Mouse (Mus musculus) forelimb bud, embryonic 11.5 days (tissue): ENCODE data around the gene Aagab.

Experiments
- DNase-seq: peaks from one replicate; pipeline ENCODE4 v3.0.0-alpha.2; 2012; ENCODE audit warnings: low read depth, low spot score

The Aagab gene

DNA sequence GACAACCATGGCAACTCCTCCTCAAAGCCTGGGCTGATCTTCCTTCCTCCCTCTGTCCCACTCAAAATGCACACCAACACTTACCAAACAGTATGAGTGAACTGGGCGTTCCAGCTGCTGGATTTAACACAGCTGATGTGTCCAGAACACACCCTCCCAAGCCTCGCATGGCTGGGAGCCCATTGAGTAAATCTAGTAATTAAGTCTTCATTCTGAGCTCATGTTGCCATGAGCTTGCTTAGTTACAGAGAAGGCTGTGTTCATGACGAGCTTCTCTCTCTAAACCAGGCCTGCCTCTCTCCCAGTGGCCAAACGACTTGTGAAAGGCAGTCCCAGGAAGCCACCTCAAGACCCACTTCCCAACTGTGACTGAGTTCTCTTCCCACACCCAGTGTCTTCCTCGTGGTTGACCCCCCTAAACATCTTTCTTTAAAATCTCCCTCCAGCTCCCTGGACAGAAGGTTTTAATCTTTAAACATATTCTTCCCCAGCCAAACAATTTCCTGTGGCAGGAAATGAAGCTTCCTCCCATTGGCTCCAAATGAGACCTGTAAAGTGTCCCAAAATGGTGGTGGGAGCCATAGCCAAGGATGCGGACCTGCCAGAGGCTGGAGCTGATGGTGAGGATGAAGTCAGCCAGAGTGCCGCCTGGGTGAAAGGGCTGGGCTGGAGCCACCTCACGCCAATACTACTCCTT is 70.5 kb downstream of the Aagab start:
- DNase-seq: no peak

DNA sequence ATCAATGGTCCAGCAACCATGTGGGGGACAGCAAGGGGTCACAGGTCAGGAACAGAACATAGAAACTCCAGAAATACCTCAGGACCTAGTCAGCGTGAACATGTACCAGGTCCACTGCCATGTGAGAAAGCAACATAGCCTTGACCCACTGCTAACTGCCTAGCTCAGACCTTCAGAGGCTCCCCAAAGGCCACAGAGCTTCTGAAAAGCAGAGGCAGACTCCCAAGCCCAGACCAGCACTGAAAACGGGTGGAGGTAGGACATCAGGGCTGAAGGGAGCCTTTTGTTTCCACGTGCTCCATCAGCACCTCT is 71.0 kb downstream of the Aagab start:
- no peak for DNase-seq

DNA sequence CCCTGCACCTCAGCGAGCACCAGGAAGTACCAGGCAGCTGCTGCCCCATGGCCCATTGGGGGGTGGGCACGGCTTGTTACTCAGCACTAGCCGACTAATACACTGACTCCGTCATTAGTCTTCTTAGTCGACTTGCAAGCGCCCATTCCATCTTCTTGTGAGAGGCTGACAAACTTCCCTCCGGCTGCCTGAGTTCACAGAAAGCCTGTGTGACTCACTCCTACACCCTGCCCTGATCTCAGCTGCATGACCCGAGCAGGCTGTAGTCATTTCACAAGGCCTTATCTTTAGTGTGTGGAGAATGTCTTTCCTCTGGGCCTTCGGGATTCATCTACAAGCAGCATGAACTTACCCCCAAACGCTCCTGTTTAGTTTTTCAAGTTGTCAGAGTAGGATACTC is 72.2 kb downstream of the Aagab start:
- no peak for DNase-seq

DNA sequence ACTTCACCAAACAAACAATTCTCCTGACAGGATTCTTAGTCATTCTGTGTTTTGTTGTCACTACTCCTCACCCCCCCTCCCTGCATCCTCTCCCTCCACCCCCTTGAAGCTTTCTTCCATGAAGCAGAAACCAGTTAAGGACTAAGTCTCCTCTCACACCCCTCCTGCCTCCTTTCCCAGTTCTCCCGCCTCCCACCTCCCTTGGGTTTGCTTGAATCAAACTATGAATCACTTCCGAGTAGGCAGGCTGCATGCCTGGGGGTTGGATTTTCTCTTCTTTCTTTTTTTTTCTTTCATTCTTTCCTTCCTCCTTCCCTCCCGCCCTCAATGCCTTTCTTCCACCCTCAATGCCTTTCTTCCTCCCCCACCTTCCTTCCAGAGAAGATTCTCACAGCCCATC is 75.2 kb downstream of the Aagab start:
- no peak for DNase-seq

DNA sequence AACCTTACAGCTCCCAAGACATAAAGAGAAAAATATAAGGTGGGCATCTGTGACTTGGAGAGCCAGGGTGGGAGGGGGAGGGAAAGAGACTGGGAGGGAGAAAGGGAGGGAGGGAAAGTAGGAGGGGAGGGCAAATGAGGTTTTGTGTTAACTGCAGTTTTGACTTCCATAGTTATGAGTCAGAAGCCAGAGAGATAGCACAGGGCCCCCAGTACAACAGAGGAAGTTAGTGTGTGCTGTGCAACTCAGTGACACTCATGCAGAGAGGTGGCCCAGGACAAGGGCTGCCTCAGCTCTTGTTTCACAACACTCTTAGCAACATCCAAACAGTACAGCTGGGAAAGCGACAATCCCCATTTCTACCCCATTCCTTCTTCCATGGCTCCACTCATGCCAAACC is 75.6 kb downstream of the Aagab start:
- no peak for DNase-seq

DNA sequence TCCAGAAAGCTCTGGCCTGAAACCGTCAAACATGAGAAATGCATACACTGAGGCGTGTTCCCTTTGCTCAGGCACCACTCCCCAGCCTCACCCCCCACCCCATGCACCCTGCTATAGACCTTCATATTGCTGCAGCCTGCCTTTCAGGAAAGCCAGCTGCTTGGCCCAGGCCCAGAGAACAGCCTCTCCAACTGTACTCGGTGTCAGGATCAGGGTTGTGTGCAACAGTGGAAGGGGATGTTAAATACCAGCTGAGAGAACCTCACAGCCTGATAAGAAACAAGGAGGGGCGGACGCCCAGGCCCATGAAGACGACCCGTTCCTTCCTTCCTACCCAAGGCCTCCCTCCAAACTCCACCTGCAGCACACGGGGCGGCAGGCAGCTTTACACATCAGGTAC is 79.8 kb downstream of the Aagab start:
- no peak for DNase-seq

DNA sequence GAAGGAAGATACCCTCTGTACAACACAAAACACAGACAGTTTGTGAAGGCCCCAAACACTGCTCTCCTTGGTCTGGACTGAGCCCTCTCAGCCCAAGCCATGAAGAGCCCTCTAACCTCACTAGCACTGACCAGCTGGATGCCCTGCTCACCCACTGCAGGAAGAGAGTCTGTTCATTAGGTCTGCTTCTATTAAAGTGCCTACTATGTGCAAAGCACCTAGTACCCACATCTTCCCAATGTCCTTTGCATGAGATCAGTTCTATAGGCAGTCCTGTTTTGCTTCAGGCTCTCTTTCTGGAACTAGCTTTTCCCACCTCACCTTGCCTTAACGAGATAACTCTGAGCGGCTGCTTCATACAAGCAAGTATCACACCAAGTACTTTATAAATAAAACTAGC is 80.5 kb downstream of the Aagab start:
- no peak for DNase-seq

DNA sequence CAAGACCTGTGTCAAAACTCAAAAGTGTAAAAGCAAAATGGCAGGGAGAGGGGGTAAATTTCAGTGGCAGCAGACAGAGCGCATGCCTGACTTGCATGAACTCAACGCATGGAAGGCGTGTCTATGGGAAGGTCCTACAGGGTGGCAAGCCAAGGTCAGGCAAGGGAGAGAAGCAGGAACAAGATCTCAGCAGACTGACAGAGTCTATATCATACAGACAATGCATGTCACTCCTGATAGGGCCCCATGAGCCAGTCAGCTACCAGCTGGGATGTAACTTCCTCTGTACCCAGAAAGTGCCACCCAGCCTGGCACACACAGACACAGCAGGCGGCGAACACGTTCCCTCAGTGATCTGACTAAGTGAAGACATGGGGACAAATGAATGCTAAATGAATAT is 81.8 kb downstream of the Aagab start:
- no peak for DNase-seq

DNA sequence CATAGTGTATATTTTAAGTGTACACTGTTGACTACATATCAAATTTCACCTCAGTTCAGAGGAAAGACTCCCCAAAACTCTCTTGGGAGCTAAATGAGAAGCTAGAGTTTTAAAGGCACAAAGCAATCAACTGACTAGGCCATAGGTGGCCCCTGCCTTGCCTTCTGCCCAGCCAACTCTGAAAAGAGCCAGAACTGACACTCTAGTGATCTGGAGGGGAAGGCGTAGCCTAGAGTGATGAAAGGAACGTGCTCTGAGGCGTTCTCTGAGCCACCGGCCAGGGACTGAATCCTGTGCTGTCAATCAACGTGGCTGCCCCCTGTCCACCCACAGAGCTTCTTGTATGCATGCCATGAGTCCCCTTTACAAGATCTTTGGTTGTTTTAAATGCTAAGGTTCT is 82.9 kb downstream of the Aagab start:
- DNase-seq: no peak

DNA sequence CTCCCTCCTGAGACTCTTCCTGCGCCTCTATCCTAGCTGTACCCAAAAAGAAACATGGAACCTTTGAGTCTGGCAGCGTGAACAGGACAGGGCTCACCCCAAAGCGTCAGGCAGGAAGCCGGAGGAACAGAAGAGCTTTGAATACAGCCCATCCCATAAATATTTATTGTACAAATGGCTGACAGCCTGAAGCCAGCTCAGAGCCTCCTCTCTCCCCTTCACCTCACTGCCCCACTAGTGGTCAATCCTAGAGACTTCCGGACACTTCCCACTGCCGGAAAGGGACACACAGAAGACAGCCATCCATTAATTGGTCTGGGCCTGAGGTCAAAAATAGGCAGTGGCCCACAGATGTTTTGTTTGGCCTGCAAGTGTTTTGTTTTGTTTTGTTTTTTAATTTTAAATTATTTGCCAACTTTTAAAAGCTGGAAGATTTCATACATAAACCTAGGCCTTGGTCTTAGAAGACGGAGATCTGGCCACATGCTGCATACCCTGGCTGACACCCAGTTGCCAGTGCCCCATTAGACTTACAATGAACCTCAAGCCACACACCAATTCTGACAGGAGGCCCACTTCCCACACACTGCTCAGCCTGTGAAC is 85.1 kb downstream of the Aagab start:
- no peak for DNase-seq

DNA sequence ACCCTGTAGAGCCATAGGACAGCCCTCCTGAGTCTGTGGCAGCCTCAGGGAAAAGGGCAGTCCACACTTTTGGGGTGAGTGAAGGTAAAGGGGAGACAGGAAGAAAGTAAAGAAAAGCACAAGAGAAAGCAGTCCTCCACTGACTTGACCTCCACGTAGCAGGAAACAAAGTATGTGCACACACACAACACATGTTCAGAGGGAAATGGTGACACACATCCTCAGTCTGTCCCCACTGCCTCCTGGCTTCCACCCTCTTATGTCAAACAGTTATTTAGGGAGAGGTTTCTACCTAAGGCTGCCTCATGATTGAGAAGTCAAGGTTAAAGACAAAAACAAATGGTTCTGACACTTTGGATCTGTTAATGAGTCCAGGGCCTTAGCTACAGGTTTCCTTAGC is 88.1 kb downstream of the Aagab start:
- no peak for DNase-seq

DNA sequence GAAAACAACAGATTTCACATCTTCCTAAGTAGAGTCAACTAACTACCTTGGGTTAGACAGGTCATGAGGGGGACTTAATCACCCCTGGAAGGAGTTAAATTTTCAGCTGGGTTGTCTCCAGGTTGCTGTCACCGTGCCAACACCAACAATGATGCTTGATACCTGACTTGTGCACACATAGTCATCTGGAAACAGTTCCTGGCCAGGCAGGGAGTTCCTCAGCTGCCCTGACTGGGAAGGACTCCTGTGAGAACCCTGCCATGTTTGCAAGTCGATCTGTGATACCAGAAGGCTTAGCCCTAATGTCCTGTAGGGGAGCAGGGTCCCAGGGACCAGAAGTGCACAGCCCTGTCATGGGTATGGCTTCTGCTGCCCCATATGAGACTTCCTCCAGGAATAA is 89.5 kb downstream of the Aagab start:
- DNase-seq: no peak
